Mouse (Mus musculus): ENCODE results near the gene Tesk2.

GRCm38 (mm10) chr4:116693785-116694184, 27.0 kb upstream of the Tesk2 start:
- TF ChIP-seq HCFC1 (IDR thresholded peaks at IDR 0.05; ENCODE audit: borderline replicate concordance, insufficient read depth, low read length) (no peak), CHD2 (IDR thresholded peaks at IDR 0.05; ENCODE audit: low read depth, low read length) (no peak)
